Mouse (Mus musculus): ENCODE data around the gene Atp5s. TPM values are rescaled to one million over a fixed set of nuclear protein-coding genes. Genes with fewer than 3 reads are reported as not detected.

The Atp5s gene
- polyA plus RNA-seq, 1 experiment from 2014 or later: 29.4 TPM

DNA sequence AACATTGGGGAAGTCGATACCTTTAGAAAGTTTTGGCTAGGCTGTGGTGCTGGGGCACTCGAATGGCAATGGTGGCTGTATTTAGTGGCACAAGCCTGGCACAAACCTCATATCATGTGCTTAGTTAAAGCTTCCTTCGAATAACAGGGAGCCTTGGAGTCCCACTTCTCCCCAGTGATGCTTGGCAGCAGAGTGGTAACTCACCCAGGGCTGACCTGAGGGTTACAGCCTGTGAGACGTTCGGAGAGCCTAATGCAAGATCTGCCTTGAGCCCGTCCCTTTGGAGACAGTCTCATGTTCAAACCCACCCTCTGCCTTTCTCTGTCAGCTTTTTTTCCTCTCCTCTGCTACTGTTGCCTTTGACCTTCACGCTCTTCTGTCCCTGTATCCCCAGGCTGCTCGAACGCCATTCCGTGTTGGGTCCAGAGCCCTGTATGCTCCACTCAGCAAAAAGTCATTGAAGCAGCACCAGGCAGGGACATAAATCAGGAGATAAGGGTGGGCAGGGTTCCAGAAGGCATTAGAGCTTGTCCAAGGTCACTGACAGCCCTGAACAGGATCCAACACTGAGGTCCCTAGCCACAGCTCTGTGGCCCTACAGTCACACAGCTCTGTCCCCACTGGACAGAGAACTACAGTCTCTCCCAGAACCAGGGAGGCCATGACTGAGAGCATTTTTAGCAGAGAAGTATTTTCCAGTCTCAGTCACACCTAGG is 57.3 kb downstream of the Atp5s start:
- ATAC-seq (ENCODE audit: low FRiP score, low TSS enrichment): peak; percentile 91
- no peaks in the 10 kb centered on the region for H3K36me3 ChIP-seq (ENCODE audit: control insufficient read depth, insufficient read depth, low read length)
- H3K4me1 ChIP-seq (ENCODE audit: control insufficient read depth, insufficient read depth, low read length): peaks cover 21% of the 10 kb centered on the region
- 34% methylated on average over 10 of the region's 10 CpGs for WGBS
- H3K4me2 ChIP-seq (replicated peaks; ENCODE audit: low read depth, low read length): no peak overlapping the region
- no peak overlapping the region for H3K4me3 ChIP-seq (ENCODE audit: low read length)
- no peaks in the 10 kb centered on the region for H3K9me3 ChIP-seq (ENCODE audit: control insufficient read depth, low read length)
- H3K27ac ChIP-seq (ENCODE audit: low read depth, low read length): peak overlapping the region; percentile 73; the same call in 1 of the 2 replicates
- no peak overlapping the region for H3K9ac ChIP-seq (ENCODE audit: low read depth, low read length)
- no peaks in the 10 kb centered on the region for H3K27me3 ChIP-seq (ENCODE audit: control insufficient read depth, insufficient read depth, low read length)

DNA sequence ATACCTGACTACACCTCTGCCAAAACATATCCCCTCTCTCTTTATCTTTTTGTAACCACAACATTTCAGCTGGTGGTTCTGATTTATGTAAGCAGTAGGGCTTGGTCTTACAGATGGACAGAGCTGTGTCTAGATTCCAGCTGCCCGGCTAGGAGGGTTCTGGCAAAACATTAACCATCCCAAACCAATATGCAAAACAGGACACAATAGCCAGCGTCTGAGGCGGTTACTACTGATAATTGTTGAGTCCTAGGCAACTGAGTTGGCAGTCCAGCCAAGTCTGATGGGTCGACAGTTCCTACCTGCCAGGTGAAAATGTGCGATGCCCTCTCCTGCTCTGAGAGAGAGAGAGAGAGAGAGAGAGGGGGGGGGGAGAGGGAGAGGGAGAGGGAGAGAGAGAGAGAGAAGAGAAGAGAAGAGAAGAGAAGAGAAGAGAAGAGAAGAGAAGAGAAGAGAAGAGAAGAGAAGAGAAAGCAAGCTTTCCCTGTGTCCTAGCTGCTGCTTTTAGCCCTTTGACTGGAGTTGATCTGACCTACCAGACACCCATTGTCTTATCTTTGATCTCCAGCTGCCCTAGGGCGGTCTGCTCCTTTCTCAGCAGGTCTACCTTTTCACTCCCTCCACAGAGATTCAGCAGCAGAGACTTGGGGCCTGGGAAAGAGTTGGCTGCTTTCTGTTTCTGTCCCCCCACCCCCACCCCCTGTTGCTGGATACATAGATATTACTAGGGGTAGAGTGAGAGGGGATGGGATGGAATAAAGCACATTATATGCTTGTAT is 58.7 kb downstream of the Atp5s start:
- 56% methylated on average over 6 of the region's 6 CpGs for WGBS
- no peak overlapping the region for H3K4me2 ChIP-seq (replicated peaks; ENCODE audit: low read depth, low read length)
- H3K4me1 ChIP-seq (ENCODE audit: control insufficient read depth, insufficient read depth, low read length): peaks cover 21% of the 10 kb centered on the region
- ATAC-seq (ENCODE audit: low FRiP score, low TSS enrichment): no peak
- no peak overlapping the region for H3K9ac ChIP-seq (ENCODE audit: low read depth, low read length)
- no peaks in the 10 kb centered on the region for H3K36me3 ChIP-seq (ENCODE audit: control insufficient read depth, insufficient read depth, low read length)
- H3K27me3 ChIP-seq (ENCODE audit: control insufficient read depth, insufficient read depth, low read length): peaks cover 2% of the 10 kb centered on the region; the same call in 1 of the 2 replicates
- peak overlapping the region; percentile 34; the same call in 1 of the 2 replicates for H3K27ac ChIP-seq (ENCODE audit: low read depth, low read length)
- H3K4me3 ChIP-seq (ENCODE audit: low read length): no peak overlapping the region
- no peaks in the 10 kb centered on the region for H3K9me3 ChIP-seq (ENCODE audit: control insufficient read depth, low read length)

DNA sequence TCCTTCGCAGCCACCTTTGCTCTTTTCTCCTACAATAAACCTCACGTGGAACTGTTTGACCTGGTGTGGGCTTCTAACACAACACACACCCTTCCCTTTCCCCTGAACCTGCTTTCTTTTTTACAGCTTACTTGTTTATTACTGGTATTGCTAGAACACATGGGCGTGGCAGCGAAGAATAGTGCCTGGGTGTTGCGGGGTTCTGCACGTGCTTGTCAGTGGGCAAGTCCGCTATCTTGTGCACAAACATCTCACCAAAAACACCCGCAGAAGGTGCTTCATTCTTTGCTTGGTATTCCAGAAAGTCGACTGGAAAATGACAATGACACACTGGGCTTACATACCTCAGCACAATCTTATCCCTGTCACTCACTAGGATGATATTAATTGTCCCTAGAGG is 60.7 kb downstream of the Atp5s start:
- peaks cover 5% of the 10 kb centered on the region for H3K27me3 ChIP-seq (ENCODE audit: control insufficient read depth, insufficient read depth, low read length)
- no peaks in the 10 kb centered on the region for H3K36me3 ChIP-seq (ENCODE audit: control insufficient read depth, insufficient read depth, low read length)
- ATAC-seq (ENCODE audit: low FRiP score, low TSS enrichment): no peak
- H3K27ac ChIP-seq (ENCODE audit: low read depth, low read length): no peak overlapping the region
- no peaks in the 10 kb centered on the region for H3K9me3 ChIP-seq (ENCODE audit: control insufficient read depth, low read length)
- WGBS: 83% methylated on average over 9 of the region's 9 CpGs
- peaks cover 25% of the 10 kb centered on the region for H3K4me1 ChIP-seq (ENCODE audit: control insufficient read depth, insufficient read depth, low read length)
- H3K9ac ChIP-seq (ENCODE audit: low read depth, low read length): no peak overlapping the region
- H3K4me2 ChIP-seq (replicated peaks; ENCODE audit: low read depth, low read length): no peak overlapping the region
- no peak overlapping the region for H3K4me3 ChIP-seq (ENCODE audit: low read length)

DNA sequence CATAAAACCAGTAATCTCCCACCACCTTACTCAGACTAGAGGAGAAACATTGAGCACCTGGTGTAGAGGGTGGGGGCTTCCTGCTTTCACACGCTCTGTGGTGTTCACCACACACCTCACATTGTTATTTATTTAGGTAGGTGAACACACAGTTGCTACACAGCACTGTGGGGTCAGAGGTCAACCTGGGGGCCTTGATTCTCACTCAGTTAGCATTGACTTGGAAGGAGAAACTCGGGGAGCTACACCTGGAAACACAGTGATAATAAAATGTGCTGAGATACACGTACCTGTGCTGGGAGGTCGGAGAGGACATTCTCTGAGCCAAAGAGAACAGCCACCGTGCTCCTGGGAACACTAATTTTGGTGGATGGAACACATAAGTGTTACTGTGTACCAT is 63.6 kb downstream of the Atp5s start:
- Histone ChIP-seq H3K4me1 (ENCODE audit: control insufficient read depth, insufficient read depth, low read length) (peaks cover 11% of the 10 kb centered on the region; the same call in 1 of the 2 replicates), H3K9ac (ENCODE audit: low read depth, low read length) (no peak overlapping the region), H3K36me3 (ENCODE audit: control insufficient read depth, insufficient read depth, low read length) (no peaks in the 10 kb centered on the region), H3K9me3 (ENCODE audit: control insufficient read depth, low read length) (no peaks in the 10 kb centered on the region), H3K27ac (ENCODE audit: low read depth, low read length) (no peak overlapping the region), H3K4me3 (ENCODE audit: low read length) (no peak overlapping the region), H3K4me2 (replicated peaks; ENCODE audit: low read depth, low read length) (no peak overlapping the region), H3K27me3 (ENCODE audit: control insufficient read depth, insufficient read depth, low read length) (peaks cover 8% of the 10 kb centered on the region)
- WGBS: 82% methylated on average over 5 of the region's 5 CpGs
- ATAC-seq (ENCODE audit: low FRiP score, low TSS enrichment): no peak

DNA sequence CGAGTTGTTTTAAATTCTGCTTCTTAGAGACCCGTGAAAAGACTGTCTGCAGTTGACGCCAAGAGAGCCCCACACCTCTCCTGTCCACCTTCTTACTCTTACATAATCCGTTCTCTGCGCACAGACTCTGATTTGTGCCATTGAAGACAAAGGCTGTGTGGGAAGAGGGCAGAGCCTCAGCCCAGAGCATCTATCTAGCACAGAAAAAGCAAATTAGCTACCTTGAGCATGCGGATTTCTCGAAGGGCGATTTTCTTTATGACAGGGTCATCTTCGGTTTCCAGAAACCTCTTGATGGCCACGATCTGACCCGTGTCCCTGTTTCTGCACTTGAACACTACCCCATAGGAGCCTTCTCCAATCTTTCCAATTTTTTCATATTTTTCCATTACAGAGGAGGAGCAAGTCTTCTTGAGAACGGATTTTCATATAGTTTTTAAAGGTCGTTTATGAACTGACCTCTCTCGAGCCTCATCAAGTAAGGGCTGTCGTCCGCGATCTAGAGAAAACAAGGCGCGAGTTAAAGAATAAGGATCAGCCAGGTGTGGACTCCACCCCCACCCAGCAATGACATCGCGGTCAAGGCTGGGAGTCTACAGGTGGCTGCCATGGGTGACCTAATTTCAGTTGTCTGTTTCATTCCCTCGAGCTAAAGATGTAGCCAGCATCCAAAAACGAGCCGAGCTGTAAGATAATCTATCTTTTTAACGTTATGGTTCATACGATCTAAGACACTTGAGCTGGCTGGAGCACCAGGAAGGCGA is 65.2 kb downstream of the Atp5s start:
- Histone ChIP-seq H3K27me3 (ENCODE audit: control insufficient read depth, insufficient read depth, low read length) (peaks cover 8% of the 10 kb centered on the region), H3K9ac (ENCODE audit: low read depth, low read length) (peak overlapping the region; percentile 63), H3K9me3 (ENCODE audit: control insufficient read depth, low read length) (no peaks in the 10 kb centered on the region), H3K4me1 (ENCODE audit: control insufficient read depth, insufficient read depth, low read length) (peaks cover 11% of the 10 kb centered on the region; the same call in 1 of the 2 replicates), H3K36me3 (ENCODE audit: control insufficient read depth, insufficient read depth, low read length) (no peaks in the 10 kb centered on the region), H3K4me2 (replicated peaks; ENCODE audit: low read depth, low read length) (peak overlapping the region; percentile 99), H3K27ac (ENCODE audit: low read depth, low read length) (no peak overlapping the region), H3K4me3 (ENCODE audit: low read length) (peak overlapping the region; percentile 55)
- 30% methylated on average over 27 of the region's 27 CpGs for WGBS
- ATAC-seq (ENCODE audit: low FRiP score, low TSS enrichment): no peak; the same call in 1 of the 2 replicates

DNA sequence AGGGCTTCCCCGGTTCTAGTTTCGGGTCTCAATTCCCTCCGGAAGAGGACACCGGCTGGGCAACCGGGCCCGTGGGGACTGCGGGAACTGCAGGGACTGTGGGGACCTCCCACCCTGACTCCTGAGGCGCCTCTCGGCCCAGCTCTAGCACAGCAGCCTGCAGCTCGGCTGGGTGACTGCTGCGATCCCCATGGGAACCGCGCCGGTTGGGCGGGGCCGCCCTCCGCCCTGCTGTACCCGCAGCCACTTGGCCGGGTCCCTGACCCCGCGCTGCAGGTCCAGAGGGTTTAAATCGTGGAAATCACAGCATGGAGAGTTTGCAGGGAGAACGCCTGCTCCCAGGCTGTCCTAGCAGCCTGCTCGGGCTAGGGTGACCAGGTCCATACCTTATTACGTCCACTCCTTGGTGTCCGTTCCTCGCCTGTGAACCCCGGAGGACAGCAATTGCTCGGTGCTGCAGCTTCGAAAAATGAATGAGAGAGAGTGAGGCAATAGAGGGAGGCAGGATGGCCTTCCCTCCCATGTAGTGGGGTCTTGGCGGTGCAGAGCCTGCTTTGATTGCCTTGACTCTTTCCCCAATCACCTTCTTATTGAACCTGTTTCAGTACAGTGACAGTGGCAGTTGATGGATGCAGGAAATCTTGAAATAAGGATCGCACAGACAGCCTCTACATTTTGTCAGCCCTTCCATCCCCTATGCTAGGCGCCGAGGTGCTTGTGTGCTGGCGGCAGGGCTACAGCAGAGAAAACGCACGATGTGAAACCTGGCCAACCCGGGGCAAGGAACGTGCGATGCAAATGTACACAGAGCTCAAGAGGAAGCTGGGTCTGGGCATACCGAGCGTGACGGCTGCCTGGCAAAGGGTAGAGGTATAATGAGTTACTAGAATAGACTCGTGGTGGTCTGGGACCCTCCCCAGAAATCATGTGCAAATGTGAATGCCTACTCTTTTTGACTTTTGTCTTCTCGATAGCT is 66.1 kb downstream of the Atp5s start, which contains the start of gene Cdkl1:
Gene Cdkl1 (minus strand): TSS at position 738 of the 976 bp plus-strand sequence.
- 2% methylated on average over 45 of the region's 45 CpGs for WGBS
- ATAC-seq (ENCODE audit: low FRiP score, low TSS enrichment): peak; percentile 95
- peak within 1 kb of the TSS; percentile 99 for H3K4me2 ChIP-seq (replicated peaks; ENCODE audit: low read depth, low read length)
- 0 out of 2 replicates have a peak within 1 kb of the TSS, but pooled peaks have one; percentile 24 for H3K27ac ChIP-seq (ENCODE audit: low read depth, low read length)
- H3K9ac ChIP-seq (ENCODE audit: low read depth, low read length): peak within 1 kb of the TSS; percentile 63
- H3K27me3 ChIP-seq (ENCODE audit: control insufficient read depth, insufficient read depth, low read length): peaks cover 8% of the 10 kb centered on the region
- H3K9me3 ChIP-seq (ENCODE audit: control insufficient read depth, low read length): no peaks in the 10 kb centered on the region
- peaks cover 11% of the 10 kb centered on the region; the same call in 1 of the 2 replicates for H3K4me1 ChIP-seq (ENCODE audit: control insufficient read depth, insufficient read depth, low read length)
- H3K36me3 ChIP-seq (ENCODE audit: control insufficient read depth, insufficient read depth, low read length): no peaks in the 10 kb centered on the region
- H3K4me3 ChIP-seq (ENCODE audit: low read length): peak within 1 kb of the TSS; percentile 55

Data from kidney, embryonic 14.5 days (tissue).